Mouse (Mus musculus) cortical plate, adult 2 months (tissue): ENCODE results near the gene Tap1.

Source experiments
- CTCF ChIP-seq: fragments of 200-500 bp; IDR thresholded peaks from 2 replicates; pipeline ENCODE4 v1.5.1; 2011; ENCODE audit warnings: mild to moderate bottlenecking, control low read depth, low read length; ENCODE audit not compliant: insufficient read depth; ENCODE audit errors: extremely low read depth
- POLR2A ChIP-seq: fragments of 200-500 bp; IDR thresholded peaks from 2 replicates; pipeline ENCODE4 v1.6.1; 2011; ENCODE audit warnings: mild to moderate bottlenecking, low read length, control low read depth; ENCODE audit not compliant: insufficient read depth; ENCODE audit errors: extremely low read depth

DNA sequence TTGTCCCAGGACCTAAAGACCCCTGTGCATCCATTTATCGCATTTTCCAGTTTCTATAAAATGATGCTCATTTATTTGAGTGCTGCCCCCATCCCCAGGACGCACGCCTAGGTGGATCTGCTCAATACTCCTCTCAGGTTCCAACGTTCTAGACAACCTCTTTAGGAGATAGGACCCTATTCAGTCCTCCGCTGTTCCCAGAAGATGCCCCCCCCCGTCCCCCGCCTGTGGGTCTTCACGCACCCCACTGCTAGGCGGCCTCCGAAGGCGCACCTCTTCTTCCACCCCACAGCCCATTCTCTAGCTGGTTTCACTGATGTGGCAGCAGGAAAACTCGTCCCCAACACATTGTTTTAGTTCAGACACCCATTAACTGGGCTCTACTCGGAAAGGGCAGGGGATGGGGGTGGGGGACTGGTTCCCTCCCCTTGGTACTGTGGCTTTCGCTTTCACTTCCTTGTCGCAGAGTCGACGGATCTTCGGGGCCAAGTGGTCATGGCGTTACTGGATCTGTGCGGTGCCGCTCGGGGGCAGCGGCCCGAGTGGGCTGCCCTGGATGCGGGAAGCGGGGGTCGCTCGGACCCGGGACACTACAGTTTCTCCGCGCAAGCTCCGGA, 10.7 kb downstream of the Tap1 start:
- TF ChIP-seq CTCF (no peak), POLR2A (no peak)
